6 mouse cellular contexts compared by ENCODE assay signal in the genomic region with DNA sequence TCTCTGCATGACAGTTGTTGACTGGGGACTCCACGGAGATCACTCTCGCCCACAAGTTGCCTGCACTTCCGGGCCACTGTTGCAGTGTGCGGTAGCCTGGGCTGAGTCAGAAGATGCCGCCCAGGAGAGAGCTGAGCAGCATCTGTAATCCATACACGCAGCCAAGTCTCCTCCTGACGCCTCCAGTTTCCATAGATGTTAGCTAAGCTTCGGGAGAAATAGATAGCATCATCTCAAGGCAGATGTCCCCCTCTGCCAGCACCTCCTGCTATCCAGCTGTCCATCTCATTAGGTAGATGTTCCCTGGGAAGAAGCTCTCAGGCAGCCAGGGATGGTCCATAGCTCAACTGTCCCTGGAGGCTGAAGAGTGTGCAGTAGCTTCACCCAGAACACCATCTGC.
"Had no signal": no experiment of that assay in that cellular context is flagged by ENCODE, and none has a peak within 500 bp of the region (broad histone marks: within the 10 kb centered on the region; RNA-seq: fewer than 3 reads in every experiment).

No protein-coding gene starts in this region.

- DNase-seq: kidney, adult 2 months; kidney, postnatal 36 days; lung, adult 2 months; lung, postnatal 36 days; thymus, adult 18-20 months; thymus, postnatal 25 days had no signal
